Mouse (Mus musculus) kidney, adult 8-10 months (tissue): Measurements from ENCODE around the gene Lingo3.
"Not testable (repeated sequence)": the region's sequence is repeated elsewhere in the genome, so short reads cannot be mapped to it uniquely, and the experiment has no call there.

Experiments
- DNase-seq, 2 experiments: peaks; one replicate each; pipeline ENCODE4 v3.0.0; 2022

Gene Lingo3

GRCm38 (mm10) chr10:80843087-80843930 lies 530 bp downstream of the Lingo3 start:
- no peak for DNase-seq

- DNase-seq: no peak
Measured at GRCm38 (mm10) chr10:80842334-80842733, 1.5 kb downstream of the Lingo3 start.

GRCm38 (mm10) chr10:80841685-80842084 lies 2.2 kb downstream of the Lingo3 start:
- no peak for DNase-seq

GRCm38 (mm10) chr10:80839848-80840247 lies 4.0 kb downstream of the Lingo3 start:
- no peak for DNase-seq

- no peak for DNase-seq
Measured at GRCm38 (mm10) chr10:80838346-80838912, 5.4 kb downstream of the Lingo3 start.

GRCm38 (mm10) chr10:80837827-80838226 lies 6.0 kb downstream of the Lingo3 start:
- DNase-seq: no peak

- no peak for DNase-seq
Measured at GRCm38 (mm10) chr10:80836949-80837379, 6.9 kb downstream of the Lingo3 start.

- DNase-seq: no peak
Measured at GRCm38 (mm10) chr10:80835617-80836016, 8.2 kb downstream of the Lingo3 start.

GRCm38 (mm10) chr10:80832818-80833217 lies 11.0 kb downstream of the Lingo3 start:
- DNase-seq: no peak

GRCm38 (mm10) chr10:80831136-80831535 lies 12.7 kb downstream of the Lingo3 start:
- peak; percentile 84 to 88 for DNase-seq

GRCm38 (mm10) chr10:80829359-80830278 lies 14.2 kb downstream of the Lingo3 start:
- DNase-seq: no peak

- DNase-seq: not testable (repeated sequence)
Measured at GRCm38 (mm10) chr10:80828587-80828986, 15.3 kb downstream of the Lingo3 start.

- no peak for DNase-seq
Measured at GRCm38 (mm10) chr10:80827870-80828420, 15.9 kb downstream of the Lingo3 start.

- DNase-seq: no peak
Measured at GRCm38 (mm10) chr10:80827063-80827869, 16.6 kb downstream of the Lingo3 start.

GRCm38 (mm10) chr10:80826151-80827062 lies 17.4 kb downstream of the Lingo3 start, which contains the start of gene Oaz1:
Oaz1 (plus strand) TSS chr10:80826656.
- DNase-seq: peak; percentile 100

GRCm38 (mm10) chr10:80824827-80825226 lies 19.0 kb downstream of the Lingo3 start:
- DNase-seq: no peak

- no peak for DNase-seq
Measured at GRCm38 (mm10) chr10:80823847-80824643, 19.8 kb downstream of the Lingo3 start.

GRCm38 (mm10) chr10:80823316-80823715 lies 20.5 kb downstream of the Lingo3 start:
- DNase-seq: no peak

- no peak for DNase-seq
Measured at GRCm38 (mm10) chr10:80822528-80822927, 21.3 kb downstream of the Lingo3 start.

- no peak for DNase-seq
Measured at GRCm38 (mm10) chr10:80821991-80822390, 21.8 kb downstream of the Lingo3 start.
